Mouse (Mus musculus) gastrocnemius, postnatal 14 days (tissue): ENCODE measurements around the gene Satb2. TPM values are rescaled to one million over a fixed set of nuclear protein-coding genes. Genes with fewer than 3 reads are reported as not detected.
"Not testable (repeated sequence)": the region's sequence is repeated elsewhere in the genome, so short reads cannot be mapped to it uniquely, and the experiment has no call there.

Source experiments
- DNase-seq: peaks from one replicate; pipeline ENCODE4 v3.0.0; 2021; ENCODE audit warnings: mixed read lengths
- intact Hi-C: fragments of 180-260 bp; cut with DNase I; formaldehyde crosslinking; loops from one replicate; pipeline ENCODE4 v1.15.1; 2025; ENCODE audit warnings: low total_unique reads
- total RNA-seq, 2 experiments: library from RNA; stranded (reverse); gene quantifications; 2 replicates each; pipeline ENCODE4 v1.2.3; 2021

The Satb2 gene
- total RNA-seq, 2 experiments from 2014 or later = 0.35 to 0.40 TPM

GRCm38 (mm10) chr1:56850446-56850845, 128.0 kb downstream of the Satb2 start:
- intact Hi-C loops = no loop called here
- no peak for DNase-seq

- intact Hi-C loops = no loop called here
- no peak for DNase-seq
Observed at GRCm38 (mm10) chr1:56846358-56846757, 132.1 kb downstream of the Satb2 start.

- intact Hi-C loops = no loop called here
- DNase-seq = no peak
Observed at GRCm38 (mm10) chr1:56845523-56846118, 132.8 kb downstream of the Satb2 start.

DNA sequence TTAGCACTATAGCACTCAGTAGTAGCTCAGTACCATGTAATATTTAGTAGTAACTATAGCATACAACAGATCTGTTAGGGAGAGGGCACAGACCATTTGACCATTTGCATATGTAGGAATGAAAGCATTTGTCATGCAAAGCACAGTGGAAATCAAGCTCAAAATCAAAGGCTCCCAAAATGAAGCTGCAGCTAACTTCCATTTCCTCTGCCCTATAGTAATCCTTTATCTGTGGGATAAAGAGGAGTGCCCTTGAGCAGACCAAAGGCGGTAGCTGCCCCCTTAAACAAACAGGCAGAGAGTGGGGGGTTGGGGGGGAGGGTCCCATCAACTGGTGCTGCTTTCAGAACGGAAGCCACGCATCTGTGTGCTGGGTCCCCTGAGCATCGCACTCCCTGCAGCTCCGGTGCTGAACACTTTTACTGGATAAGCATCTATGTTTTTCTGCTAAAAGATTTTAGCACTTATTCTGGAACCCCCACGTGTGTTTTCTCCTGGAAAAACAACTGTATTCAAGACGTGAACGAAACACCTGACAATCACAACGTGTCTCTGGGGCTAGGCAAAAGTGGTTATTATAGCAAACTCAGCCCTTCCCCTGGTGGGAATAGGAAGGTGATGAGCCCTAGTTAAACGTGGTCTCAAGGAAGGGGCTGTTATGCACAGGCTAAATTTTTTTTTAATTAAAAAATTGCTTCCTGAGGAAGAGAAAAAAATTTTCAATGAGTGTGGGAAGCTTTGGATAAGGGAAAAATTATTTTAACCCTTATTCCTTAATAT, 133.7 kb downstream of the Satb2 start:
- no peak for DNase-seq
- intact Hi-C loops = no loop called here

- intact Hi-C loops = no loop called here
- no peak for DNase-seq
Observed at GRCm38 (mm10) chr1:56838901-56839300, 139.5 kb downstream of the Satb2 start.

DNA sequence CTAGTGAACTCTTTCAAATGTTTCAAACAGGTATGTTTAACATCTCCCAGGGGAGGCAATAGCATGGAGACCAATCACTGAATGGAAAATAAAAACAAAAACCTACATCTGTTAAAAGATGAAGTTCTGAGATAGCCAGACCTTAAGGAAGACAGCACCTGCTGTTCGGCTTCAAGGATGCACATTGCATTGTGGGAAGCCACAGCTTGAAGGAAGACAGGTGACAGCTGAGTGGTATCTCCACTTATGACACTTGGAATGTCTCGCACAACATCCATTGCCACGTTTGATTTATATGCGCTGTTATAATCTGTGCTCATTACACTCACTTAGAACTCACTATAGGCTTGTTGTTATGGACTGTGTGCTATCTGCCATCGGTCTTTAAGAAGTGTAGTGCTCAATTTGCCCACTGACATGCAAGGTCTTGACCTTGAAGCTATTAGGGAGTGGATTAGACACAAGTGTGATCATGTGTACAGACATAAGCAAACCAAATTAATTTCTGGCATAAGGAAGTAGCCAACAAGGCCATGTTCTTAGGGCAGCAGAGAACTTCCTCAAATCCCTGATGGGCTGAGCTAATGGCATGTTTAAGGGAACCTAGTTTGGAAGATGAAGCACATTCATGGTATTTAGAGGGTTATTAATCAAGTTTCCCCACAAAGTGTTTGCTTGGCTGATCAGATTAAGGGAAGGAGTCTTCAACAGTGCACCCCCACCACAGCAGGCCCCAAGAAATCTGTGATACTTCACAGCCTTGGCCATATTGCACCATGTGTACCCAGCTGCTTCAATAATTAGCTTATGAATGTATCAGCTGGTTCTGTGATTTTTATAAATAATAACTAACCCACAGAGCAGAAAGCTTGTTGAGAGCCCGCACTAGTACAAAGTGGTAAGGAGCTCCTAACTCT, 144.2 kb downstream of the Satb2 start:
- no peak for DNase-seq
- intact Hi-C loops = no loop called here

DNA sequence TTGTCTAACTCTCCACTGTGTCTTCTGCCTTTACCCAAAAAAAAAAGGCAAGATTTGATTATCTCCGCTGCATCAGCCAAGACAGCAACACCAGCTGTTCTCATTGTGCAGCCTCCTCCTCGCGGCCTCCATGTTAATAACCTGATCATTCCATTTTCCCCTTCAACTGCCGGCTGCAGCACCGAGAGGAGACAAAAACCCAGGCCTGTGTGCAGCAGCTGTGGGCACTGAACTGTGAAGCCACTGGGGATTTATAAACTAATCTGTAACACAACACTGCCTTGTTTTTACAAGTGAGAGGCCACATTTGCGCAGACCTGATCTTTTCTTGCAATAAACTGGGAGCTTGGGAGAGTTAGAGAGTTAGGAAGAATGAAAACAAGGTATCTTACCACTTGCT, 145.1 kb downstream of the Satb2 start:
- peak; percentile 3 for DNase-seq
- intact Hi-C loops = no loop called here

GRCm38 (mm10) chr1:56832738-56833137, 145.7 kb downstream of the Satb2 start:
- intact Hi-C loops = no loop called here

GRCm38 (mm10) chr1:56822735-56823134, 155.7 kb downstream of the Satb2 start:
- intact Hi-C loops = no loop called here
- DNase-seq = no peak

More at GRCm38 (mm10) chr1:56832738-56833137, 145.7 kb downstream of the Satb2 start:
- no peak for DNase-seq

DNA sequence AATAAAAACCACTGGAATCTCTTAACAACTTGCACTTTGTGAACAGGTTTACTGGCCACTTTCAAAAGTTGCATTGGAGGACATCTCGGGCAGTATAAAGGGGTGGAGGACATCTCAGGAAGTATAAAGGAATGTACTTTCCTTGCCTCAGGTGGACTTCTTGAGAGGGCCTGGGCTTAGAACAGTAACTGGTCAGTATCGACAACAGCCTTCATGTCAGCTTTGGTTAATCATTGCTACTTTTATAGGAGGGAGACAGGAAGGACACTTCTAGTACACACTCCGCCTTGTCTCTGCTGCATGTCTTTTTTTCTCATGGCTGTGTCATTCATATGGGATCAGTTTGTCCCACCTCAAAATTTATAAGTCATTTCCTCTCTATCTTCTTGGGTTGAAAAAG, 156.4 kb downstream of the Satb2 start:
- no peak for DNase-seq

DNA sequence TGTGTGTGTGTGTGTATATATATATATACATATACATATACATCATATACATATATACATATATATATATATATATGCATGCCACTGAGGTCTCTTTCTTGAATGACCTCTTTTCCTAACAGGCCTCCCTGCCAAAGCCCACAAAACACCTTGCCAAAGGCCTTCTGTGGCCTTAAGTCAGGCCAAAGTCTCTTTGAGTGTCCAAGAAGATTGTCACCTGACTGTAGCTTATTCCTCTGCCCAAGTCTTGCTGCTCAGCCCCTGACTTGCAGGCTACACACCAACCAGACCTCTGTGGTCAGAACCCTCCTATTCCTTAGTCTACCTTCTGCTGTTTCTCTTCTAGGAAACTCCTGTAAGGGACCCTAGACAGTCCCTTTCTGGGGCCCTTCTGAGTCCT, 164.9 kb downstream of the Satb2 start:
- intact Hi-C loops = no loop called here
- no peak for DNase-seq

More for the DNA sequence above, 156.4 kb downstream of the Satb2 start:
- intact Hi-C loops = no loop called here

- intact Hi-C loops = no loop called here
- DNase-seq = no peak
Observed at GRCm38 (mm10) chr1:56812961-56813360, 165.5 kb downstream of the Satb2 start.

GRCm38 (mm10) chr1:56811486-56811885, 167.0 kb downstream of the Satb2 start:
- no peak for DNase-seq
- intact Hi-C loops = no loop called here

GRCm38 (mm10) chr1:56806006-56806405, 172.4 kb downstream of the Satb2 start:
- DNase-seq = no peak
- intact Hi-C loops = no loop called here

- DNase-seq = no peak
- intact Hi-C loops = no loop called here
Observed at GRCm38 (mm10) chr1:56800611-56801010, 177.8 kb downstream of the Satb2 start.

- intact Hi-C loops = no loop called here
- DNase-seq = no peak
Observed at GRCm38 (mm10) chr1:56795016-56795608, 183.3 kb downstream of the Satb2 start.

GRCm38 (mm10) chr1:56789641-56790040, 188.8 kb downstream of the Satb2 start:
- no peak for DNase-seq
- intact Hi-C loops = no loop called here

DNA sequence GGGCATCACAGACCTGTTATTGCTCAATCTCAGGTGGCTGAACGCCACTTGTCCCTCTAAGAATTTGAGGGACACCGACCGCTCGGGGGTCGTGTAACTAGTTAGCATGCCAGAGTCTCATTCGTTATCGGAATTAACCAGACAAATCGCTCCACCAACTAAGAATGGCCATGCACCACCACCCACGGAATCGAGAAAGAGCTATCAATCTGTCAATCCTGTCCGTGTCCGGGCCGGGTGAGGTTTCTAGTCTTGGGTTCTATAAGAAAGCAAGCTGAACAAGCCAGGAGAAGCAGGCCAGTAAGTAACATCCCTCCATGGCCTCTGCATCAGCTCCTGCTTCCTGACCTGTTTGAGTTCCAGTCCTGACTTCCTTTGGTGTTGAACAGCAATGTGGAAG, 196.3 kb downstream of the Satb2 start:
- intact Hi-C loops, DNase-seq: not testable (repeated sequence)

GRCm38 (mm10) chr1:56764205-56764604, 214.2 kb downstream of the Satb2 start:
- DNase-seq = no peak
- intact Hi-C loops = no loop called here

DNA sequence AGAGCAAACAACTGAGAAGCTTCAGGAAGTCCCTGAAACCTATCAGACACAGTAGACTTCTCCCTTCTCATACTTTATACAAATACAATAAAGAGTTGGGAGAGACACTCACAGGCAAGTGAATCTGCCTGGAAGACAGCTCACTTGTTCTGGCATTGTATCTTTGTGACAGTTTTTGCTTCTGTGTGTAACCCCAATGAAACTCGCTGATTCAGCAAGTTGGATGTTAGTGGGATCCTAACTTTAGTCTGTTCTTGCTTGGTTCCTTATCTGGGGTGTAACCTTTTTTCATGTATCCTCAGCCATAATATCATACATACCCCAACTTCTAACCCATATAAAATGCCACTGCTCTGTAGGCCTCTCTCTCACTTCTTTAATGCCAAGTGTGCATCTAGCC, 216.9 kb downstream of the Satb2 start:
- intact Hi-C loops = no loop called here
- no peak for DNase-seq
